Mouse (Mus musculus) small intestine, adult 2 months (tissue): ENCODE results near the gene Tmem110.

Source experiments
- CTCF ChIP-seq: fragments of 200-500 bp; IDR thresholded peaks from 2 replicates; pipeline ENCODE4 v1.5.1; 2012; ENCODE audit warnings: low read depth, mild to moderate bottlenecking, control low read depth, inconsistent platforms, low read length, moderate library complexity, mixed read lengths; ENCODE audit not compliant: insufficient replicate concordance, insufficient read length; ENCODE audit errors: extremely low read depth
- POLR2A ChIP-seq: fragments of 200-500 bp; IDR thresholded peaks from 2 replicates; pipeline ENCODE4 v1.6.1; 2012; ENCODE audit warnings: low read depth, mild to moderate bottlenecking, control low read depth, inconsistent platforms, low read length, moderate library complexity

GRCm38 (mm10) chr14:30826174-30827140, 1.1 kb downstream of the Tmem110 start:
- TF ChIP-seq POLR2A: no peak
- TF ChIP-seq CTCF: no peak
